Mouse (Mus musculus) hindbrain, embryonic 15.5 days (tissue): ENCODE measurements around the gene Ankrd50. TPM values are rescaled to one million over a fixed set of nuclear protein-coding genes. Genes with fewer than 3 reads are reported as not detected.

Experiments used
- ATAC-seq: fragments of 200-750 bp; cut with Nextera tagmentation; 2 replicates; pipeline ENCODE4 v1.8.0; 2017; ENCODE audit warnings: low read depth, moderate number of reproducible peaks, moderate TSS enrichment; ENCODE audit not compliant: low FRiP score
- H3K27ac ChIP-seq: fragments of 300-500 bp; sonication (generic); replicated peaks from 2 replicates; pipeline ENCODE4 v1.5.1; 2015; ENCODE audit warnings: mild to moderate bottlenecking, inconsistent platforms
- H3K27me3 ChIP-seq: fragments of 300-500 bp; sonication (generic); 2 replicates; pipeline ENCODE4 v1.6.1; 2015; ENCODE audit warnings: control low read depth, inconsistent platforms
- H3K36me3 ChIP-seq: fragments of 300-500 bp; sonication (generic); 2 replicates; pipeline ENCODE4 v1.6.1; 2015; ENCODE audit warnings: control low read depth, inconsistent platforms
- H3K4me1 ChIP-seq: fragments of 300-500 bp; sonication (generic); replicated peaks from 2 replicates; pipeline ENCODE4 v1.6.1; 2015; ENCODE audit warnings: control low read depth, inconsistent platforms
- H3K4me2 ChIP-seq: fragments of 300-500 bp; sonication (generic); 2 replicates; pipeline ENCODE4 v1.6.1; 2015; ENCODE audit warnings: moderate library complexity, mild to moderate bottlenecking, inconsistent platforms
- H3K4me3 ChIP-seq: fragments of 300-500 bp; sonication (generic); 2 replicates; pipeline ENCODE4 v1.5.1; 2015; ENCODE audit warnings: mild to moderate bottlenecking, inconsistent platforms
- H3K9ac ChIP-seq: fragments of 300-500 bp; sonication (generic); 2 replicates; pipeline ENCODE4 v1.6.1; 2015; ENCODE audit warnings: inconsistent platforms
- H3K9me3 ChIP-seq: fragments of 300-500 bp; sonication (generic); 2 replicates; pipeline ENCODE4 v1.6.1; 2016; ENCODE audit warnings: control low read depth, inconsistent platforms
- WGBS: fragments of 180-500 bp; shearing (Covaris S2); methylation state at CpG from one replicate; pipeline ENCODE4 v1.1.7; 2015; 5-methylcytosine and 5-hydroxymethylcytosine counted together
- polyA plus RNA-seq: library from polyadenylated mRNA; unstranded; fragments of >200 nt; fragmentation: Nextera tagmentation; extraction: Ambion mirVana; gene quantifications from 2 replicates; pipeline ENCODE4 v1.2.1, GENCODE M21; 2015

Ankrd50 gene
- polyA plus RNA-seq, 1 experiment from 2014 or later, result 20.6 TPM

GRCm38 (mm10) chr3:38461742-38462141, 22.9 kb downstream of the Ankrd50 start:
- Histone ChIP-seq H3K27ac (no peak overlapping the region), H3K4me2 (no peak overlapping the region), H3K4me3 (no peak overlapping the region), H3K36me3 (peaks cover 30% of the 10 kb centered on the region), H3K4me1 (no peaks in the 10 kb centered on the region), H3K27me3 (no peaks in the 10 kb centered on the region), H3K9ac (no peak overlapping the region), H3K9me3 (no peaks in the 10 kb centered on the region)
- no peak for ATAC-seq
- WGBS, result 88% methylated on average over 2 of the region's 2 CpGs

- H3K4me1 ChIP-seq, result no peaks in the 10 kb centered on the region
- H3K27ac ChIP-seq, result no peak overlapping the region
- peaks cover 45% of the 10 kb centered on the region for H3K36me3 ChIP-seq
- 86% methylated on average over 4 of the region's 4 CpGs for WGBS
- no peak for ATAC-seq
- H3K4me3 ChIP-seq, result no peak overlapping the region
- no peaks in the 10 kb centered on the region for H3K9me3 ChIP-seq
- no peak overlapping the region for H3K4me2 ChIP-seq
- no peaks in the 10 kb centered on the region for H3K27me3 ChIP-seq
- no peak overlapping the region for H3K9ac ChIP-seq
Observed at GRCm38 (mm10) chr3:38460250-38460624, 24.4 kb downstream of the Ankrd50 start.

- H3K36me3 ChIP-seq, result peaks cover 51% of the 10 kb centered on the region
- no peak for ATAC-seq
- H3K27me3 ChIP-seq, result no peaks in the 10 kb centered on the region
- no peak overlapping the region for H3K27ac ChIP-seq
- 69% methylated on average over 5 of the region's 5 CpGs for WGBS
- no peak overlapping the region for H3K4me3 ChIP-seq
- H3K9me3 ChIP-seq, result no peaks in the 10 kb centered on the region
- H3K9ac ChIP-seq, result no peak overlapping the region
- H3K4me1 ChIP-seq, result no peaks in the 10 kb centered on the region
- no peak overlapping the region for H3K4me2 ChIP-seq
Observed at GRCm38 (mm10) chr3:38459507-38460249, 25.0 kb downstream of the Ankrd50 start.

- no peak overlapping the region for H3K4me3 ChIP-seq
- no peaks in the 10 kb centered on the region for H3K27me3 ChIP-seq
- H3K36me3 ChIP-seq, result peaks cover 63% of the 10 kb centered on the region
- H3K9me3 ChIP-seq, result no peaks in the 10 kb centered on the region
- no peak overlapping the region for H3K9ac ChIP-seq
- no peak overlapping the region for H3K4me2 ChIP-seq
- no peaks in the 10 kb centered on the region for H3K4me1 ChIP-seq
- no peak overlapping the region for H3K27ac ChIP-seq
- 97% methylated on average over 14 of the region's 14 CpGs for WGBS
- no peak for ATAC-seq
Observed at GRCm38 (mm10) chr3:38457041-38457440, 27.6 kb downstream of the Ankrd50 start.

- WGBS, result 71% methylated on average over 9 of the region's 9 CpGs
- H3K4me2 ChIP-seq, result no peak overlapping the region
- no peak overlapping the region for H3K9ac ChIP-seq
- no peak overlapping the region for H3K4me3 ChIP-seq
- H3K27me3 ChIP-seq, result no peaks in the 10 kb centered on the region
- no peaks in the 10 kb centered on the region for H3K4me1 ChIP-seq
- no peaks in the 10 kb centered on the region for H3K9me3 ChIP-seq
- peak; percentile 64; the same call in 1 of the 2 replicates for ATAC-seq
- no peak overlapping the region for H3K27ac ChIP-seq
- H3K36me3 ChIP-seq, result peaks cover 61% of the 10 kb centered on the region
Observed at GRCm38 (mm10) chr3:38452199-38452598, 32.4 kb downstream of the Ankrd50 start.

GRCm38 (mm10) chr3:38446586-38446985, 38.1 kb downstream of the Ankrd50 start:
- Histone ChIP-seq H3K27me3 (0 out of 2 replicates have a peak, but pooled peaks cover 3% of the 10 kb centered on the region), H3K27ac (no peak overlapping the region), H3K4me1 (no peaks in the 10 kb centered on the region), H3K9me3 (no peaks in the 10 kb centered on the region), H3K4me3 (no peak overlapping the region), H3K9ac (no peak overlapping the region), H3K36me3 (peaks cover 10% of the 10 kb centered on the region), H3K4me2 (no peak overlapping the region)
- no peak for ATAC-seq
- whole genome bisulfite sequencing, result 90% methylated on average over 9 of the region's 9 CpGs

GRCm38 (mm10) chr3:38443875-38444274, 40.8 kb downstream of the Ankrd50 start:
- Histone ChIP-seq H3K4me2 (no peak overlapping the region), H3K4me1 (no peaks in the 10 kb centered on the region), H3K36me3 (no peaks in the 10 kb centered on the region), H3K27ac (no peak overlapping the region), H3K4me3 (no peak overlapping the region), H3K9ac (no peak overlapping the region), H3K27me3 (0 out of 2 replicates have a peak, but pooled peaks cover 3% of the 10 kb centered on the region), H3K9me3 (no peaks in the 10 kb centered on the region)
- ATAC-seq, result 0 out of 2 replicates have a peak, but pooled peaks have one; percentile 54
- 59% methylated on average over 4 of the region's 4 CpGs for WGBS

GRCm38 (mm10) chr3:38440564-38440991, 44.1 kb downstream of the Ankrd50 start:
- Histone ChIP-seq H3K4me1 (no peaks in the 10 kb centered on the region), H3K27me3 (0 out of 2 replicates have a peak, but pooled peaks cover 3% of the 10 kb centered on the region), H3K4me2 (no peak overlapping the region), H3K9ac (no peak overlapping the region), H3K36me3 (no peaks in the 10 kb centered on the region), H3K9me3 (no peaks in the 10 kb centered on the region), H3K4me3 (no peak overlapping the region), H3K27ac (no peak overlapping the region)
- ATAC-seq, result no peak
- WGBS, result 58% methylated on average over 7 of the region's 7 CpGs

- Histone ChIP-seq H3K9ac (no peak overlapping the region), H3K4me2 (no peak overlapping the region), H3K9me3 (no peaks in the 10 kb centered on the region), H3K27ac (no peak overlapping the region), H3K27me3 (no peaks in the 10 kb centered on the region), H3K36me3 (no peaks in the 10 kb centered on the region), H3K4me3 (no peak overlapping the region), H3K4me1 (peaks cover 6% of the 10 kb centered on the region)
- ATAC-seq, result no peak
- WGBS, result 76% methylated on average over 3 of the region's 3 CpGs
Observed at GRCm38 (mm10) chr3:38436596-38436995, 48.0 kb downstream of the Ankrd50 start.

- no peak overlapping the region for H3K4me2 ChIP-seq
- no peak overlapping the region for H3K4me3 ChIP-seq
- 90% methylated on average over 6 of the region's 6 CpGs for WGBS
- no peaks in the 10 kb centered on the region for H3K9me3 ChIP-seq
- H3K27me3 ChIP-seq, result no peaks in the 10 kb centered on the region
- no peak overlapping the region for H3K9ac ChIP-seq
- H3K27ac ChIP-seq, result no peak overlapping the region
- peaks cover 6% of the 10 kb centered on the region for H3K4me1 ChIP-seq
- no peaks in the 10 kb centered on the region for H3K36me3 ChIP-seq
- no peak for ATAC-seq
Observed at GRCm38 (mm10) chr3:38435828-38436227, 48.8 kb downstream of the Ankrd50 start.

GRCm38 (mm10) chr3:38434486-38434885, 50.2 kb downstream of the Ankrd50 start:
- Histone ChIP-seq H3K9ac (no peak overlapping the region), H3K4me2 (no peak overlapping the region), H3K4me3 (no peak overlapping the region), H3K27ac (no peak overlapping the region), H3K27me3 (no peaks in the 10 kb centered on the region), H3K4me1 (peaks cover 6% of the 10 kb centered on the region), H3K9me3 (no peaks in the 10 kb centered on the region), H3K36me3 (no peaks in the 10 kb centered on the region)
- 98% methylated on average over 2 of the region's 2 CpGs for WGBS
- ATAC-seq, result no peak

- Histone ChIP-seq H3K4me2 (no peak overlapping the region), H3K4me1 (peaks cover 6% of the 10 kb centered on the region), H3K9me3 (no peaks in the 10 kb centered on the region), H3K27ac (no peak overlapping the region), H3K4me3 (no peak overlapping the region), H3K27me3 (no peaks in the 10 kb centered on the region), H3K9ac (no peak overlapping the region), H3K36me3 (no peaks in the 10 kb centered on the region)
- ATAC-seq, result no peak
- WGBS, result 22% methylated on average over 11 of the region's 11 CpGs
Observed at GRCm38 (mm10) chr3:38433495-38434464, 50.9 kb downstream of the Ankrd50 start.
